Comparison of ENCODE assay signal across 27 mouse cellular contexts in the genomic region with DNA sequence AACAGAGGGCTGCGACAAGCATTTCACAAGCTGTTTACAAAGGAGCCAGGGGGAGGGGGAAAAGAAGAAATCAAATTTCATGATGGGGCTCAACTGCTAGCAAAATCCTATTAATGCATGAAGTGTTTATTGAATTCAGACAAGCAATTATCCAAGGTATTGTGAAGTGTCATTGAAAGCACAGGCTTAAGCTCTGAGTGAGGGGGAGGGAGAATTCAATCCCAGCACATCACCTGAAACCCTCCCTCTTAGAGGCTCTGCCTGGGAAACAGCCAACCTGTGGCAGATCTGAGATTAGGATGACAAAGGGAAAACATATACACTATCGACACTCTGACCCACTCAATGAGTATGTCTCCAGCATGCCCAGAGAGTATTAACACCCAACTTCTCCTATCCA.
A peak's percentile ranks its signal among the peaks of the same experiment; 100 is the strongest.
DNase-seq lines count a peak whose midpoint lies in the region; ATAC-seq and TF ChIP-seq lines count a peak whose summit lies in the region.
"Had no signal": no experiment of that assay in that cellular context is flagged by ENCODE, and none has a peak within 500 bp of the region (broad histone marks: within the 10 kb centered on the region; RNA-seq: fewer than 3 reads in every experiment).

No protein-coding gene starts in this region.

- H3K36me3 ChIP-seq in forebrain, embryonic 14.5 days (ENCODE audit: control insufficient read depth, insufficient read depth, low read length): no peaks in the 10 kb centered on the region
- no peaks in the 10 kb centered on the region for H3K36me3 ChIP-seq in forebrain, embryonic 13.5 days (ENCODE audit: poor library complexity, severe bottlenecking)
- H3K36me3 ChIP-seq in midbrain, embryonic 12.5 days: no peaks in the 10 kb centered on the region
- H3K36me3 ChIP-seq in midbrain, embryonic 10.5 days: no peaks in the 10 kb centered on the region
- no peaks in the 10 kb centered on the region for H3K36me3 ChIP-seq in midbrain, embryonic 14.5 days (ENCODE audit: control insufficient read depth, insufficient read depth, low read length)
- H3K36me3 ChIP-seq: embryonic facial prominence, embryonic 12.5 days; forebrain, embryonic 15.5 days; G1E; heart, embryonic 10.5 days; heart, embryonic 13.5 days; hindbrain, embryonic 15.5 days had no signal

- no peak for TF ChIP-seq POLR2A in cerebellum, adult 2 months (IDR thresholded peaks at IDR 0.05; ENCODE audit: borderline replicate concordance, insufficient read depth, low read length)

- H3K9me3 ChIP-seq in forebrain, embryonic 14.5 days (replicated peaks; ENCODE audit: control insufficient read depth, low read length): no peaks in the 10 kb centered on the region
- no peaks in the 10 kb centered on the region for H3K9me3 ChIP-seq in forebrain, embryonic 13.5 days (replicated peaks)
- no peaks in the 10 kb centered on the region for H3K9me3 ChIP-seq in midbrain, embryonic 12.5 days
- no peaks in the 10 kb centered on the region for H3K9me3 ChIP-seq in midbrain, embryonic 10.5 days (replicated peaks)
- no peaks in the 10 kb centered on the region for H3K9me3 ChIP-seq in midbrain, embryonic 14.5 days (ENCODE audit: control insufficient read depth, low read length)
- H3K9me3 ChIP-seq: embryonic facial prominence, embryonic 12.5 days; forebrain, embryonic 15.5 days; heart, embryonic 10.5 days; heart, embryonic 13.5 days; hindbrain, embryonic 15.5 days had no signal

- H3K4me3 ChIP-seq in forebrain, embryonic 14.5 days (ENCODE audit: low read depth, low read length): no peak overlapping the region
- no peak overlapping the region for H3K4me3 ChIP-seq in forebrain, embryonic 13.5 days
- no peak overlapping the region for H3K4me3 ChIP-seq in midbrain, embryonic 12.5 days
- H3K4me3 ChIP-seq in midbrain, embryonic 10.5 days: no peak overlapping the region
- H3K4me3 ChIP-seq in midbrain, embryonic 14.5 days (replicated peaks; ENCODE audit: low read depth, low read length): no peak overlapping the region
- no peak overlapping the region for H3K4me3 ChIP-seq in cerebellum, adult 2 months (replicated peaks; ENCODE audit: insufficient read depth, low read depth, low read length)
- H3K4me3 ChIP-seq: embryonic facial prominence, embryonic 12.5 days; erythroblast, embryonic 14.5 days; forebrain, embryonic 15.5 days; heart, adult 2 months; heart, embryonic 10.5 days; heart, embryonic 13.5 days; hindbrain, embryonic 15.5 days had no signal

- H3K4me2 ChIP-seq in forebrain, embryonic 14.5 days (ENCODE audit: low read length): no peak overlapping the region
- H3K4me2 ChIP-seq in forebrain, embryonic 13.5 days: no peak overlapping the region
- no peak overlapping the region for H3K4me2 ChIP-seq in midbrain, embryonic 12.5 days (replicated peaks)
- H3K4me2 ChIP-seq in midbrain, embryonic 14.5 days (ENCODE audit: low read length): no peak overlapping the region
- H3K4me2 ChIP-seq: embryonic facial prominence, embryonic 12.5 days; forebrain, embryonic 15.5 days; heart, embryonic 13.5 days; hindbrain, embryonic 15.5 days had no signal

- no peaks in the 10 kb centered on the region for H3K27me3 ChIP-seq in forebrain, embryonic 14.5 days (replicated peaks; ENCODE audit: control insufficient read depth, insufficient read depth, low read length)
- no peaks in the 10 kb centered on the region for H3K27me3 ChIP-seq in forebrain, embryonic 13.5 days
- no peaks in the 10 kb centered on the region for H3K27me3 ChIP-seq in midbrain, embryonic 12.5 days
- no peaks in the 10 kb centered on the region for H3K27me3 ChIP-seq in midbrain, embryonic 10.5 days (ENCODE audit: low read depth, poor library complexity, severe bottlenecking)
- no peaks in the 10 kb centered on the region for H3K27me3 ChIP-seq in midbrain, embryonic 14.5 days (ENCODE audit: control insufficient read depth, insufficient read depth, low read length)
- no peaks in the 10 kb centered on the region for H3K27me3 ChIP-seq in cerebellum, adult 2 months (ENCODE audit: control insufficient read depth, insufficient read depth, low read length)
- H3K27me3 ChIP-seq: CH12.LX; embryonic facial prominence, embryonic 12.5 days; forebrain, embryonic 15.5 days; heart, embryonic 13.5 days; hindbrain, embryonic 15.5 days had no signal

- DNase-seq in forebrain, embryonic 14.5 days (ENCODE audit: low spot score): peak; percentile 5
- DNase-seq in midbrain, embryonic 10.5 days (ENCODE audit: low spot score): no peak
- DNase-seq in midbrain, embryonic 14.5 days: peak; percentile 37
- DNase-seq in cerebellum, adult 2 months: no peak
- DNase-seq: adrenal gland, postnatal 10 days; adrenal gland, postnatal 36 days; B cell, adult 2 months; cerebellum, adult 11 months; cerebellum, adult 8-10 months; cerebellum, postnatal 10 days; gastrocnemius, postnatal 10 days; gastrocnemius, postnatal 36 days; heart, adult 2 months; heart, postnatal 14 days; heart, postnatal 4 days had no signal

- 43% methylated on average over 2 of the region's 2 CpGs for WGBS in forebrain, embryonic 14.5 days
- WGBS in forebrain, embryonic 13.5 days: 53% methylated on average over 2 of the region's 2 CpGs
- 27% methylated on average over 2 of the region's 2 CpGs for WGBS in midbrain, embryonic 12.5 days
- WGBS in midbrain, embryonic 10.5 days: 54% methylated on average over 2 of the region's 2 CpGs
- WGBS in midbrain, embryonic 14.5 days: 27% methylated on average over 2 of the region's 2 CpGs
- WGBS in cerebellum, adult 2 months: 75% methylated on average over 2 of the region's 2 CpGs

- no peak overlapping the region for H3K27ac ChIP-seq in forebrain, embryonic 14.5 days (ENCODE audit: low read depth, low read length)
- no peak overlapping the region for H3K27ac ChIP-seq in forebrain, embryonic 13.5 days
- no peak overlapping the region for H3K27ac ChIP-seq in midbrain, embryonic 12.5 days (replicated peaks)
- no peak overlapping the region for H3K27ac ChIP-seq in midbrain, embryonic 10.5 days (replicated peaks)
- no peak overlapping the region for H3K27ac ChIP-seq in midbrain, embryonic 14.5 days (replicated peaks; ENCODE audit: low read depth, low read length)
- H3K27ac ChIP-seq in cerebellum, adult 2 months (ENCODE audit: insufficient read depth, low read length): no peak overlapping the region
- H3K27ac ChIP-seq: embryonic facial prominence, embryonic 12.5 days; forebrain, embryonic 15.5 days; heart, adult 2 months; heart, embryonic 10.5 days; heart, embryonic 13.5 days; hindbrain, embryonic 15.5 days had no signal

- H3K4me1 ChIP-seq in forebrain, embryonic 14.5 days (ENCODE audit: control insufficient read depth, insufficient read depth, low read length): no peaks in the 10 kb centered on the region
- H3K4me1 ChIP-seq in forebrain, embryonic 13.5 days: no peaks in the 10 kb centered on the region; the same call in 1 of the 2 replicates
- no peaks in the 10 kb centered on the region; the same call in 1 of the 2 replicates for H3K4me1 ChIP-seq in midbrain, embryonic 12.5 days
- peaks cover 14% of the 10 kb centered on the region for H3K4me1 ChIP-seq in midbrain, embryonic 10.5 days
- no peaks in the 10 kb centered on the region for H3K4me1 ChIP-seq in midbrain, embryonic 14.5 days (ENCODE audit: control insufficient read depth, insufficient read depth, low read length)
- no peaks in the 10 kb centered on the region for H3K4me1 ChIP-seq in cerebellum, adult 2 months (ENCODE audit: control insufficient read depth, insufficient read depth, low read length)
- H3K4me1 ChIP-seq: embryonic facial prominence, embryonic 12.5 days; heart, embryonic 10.5 days; heart, embryonic 13.5 days; hindbrain, embryonic 15.5 days had no signal

- H3K9ac ChIP-seq in forebrain, embryonic 14.5 days (ENCODE audit: low read length): no peak overlapping the region
- H3K9ac ChIP-seq in forebrain, embryonic 13.5 days: no peak overlapping the region
- no peak overlapping the region for H3K9ac ChIP-seq in midbrain, embryonic 12.5 days (replicated peaks)
- no peak overlapping the region for H3K9ac ChIP-seq in midbrain, embryonic 14.5 days (replicated peaks; ENCODE audit: low read length)
- H3K9ac ChIP-seq: embryonic facial prominence, embryonic 12.5 days; forebrain, embryonic 15.5 days; heart, embryonic 13.5 days; hindbrain, embryonic 15.5 days had no signal

- no peak for ATAC-seq in forebrain, embryonic 14.5 days
- ATAC-seq in forebrain, embryonic 13.5 days: no peak
- ATAC-seq in midbrain, embryonic 12.5 days (ENCODE audit: low FRiP score, low read depth): 0 out of 2 replicates have a peak, but pooled peaks have one; percentile 56
- no peak; the same call in 1 of the 2 replicates for ATAC-seq in midbrain, embryonic 14.5 days (ENCODE audit: low FRiP score, low TSS enrichment)
- ATAC-seq: forebrain, embryonic 15.5 days; intestine, postnatal 0 days; Patski had no signal

- no peak for TF ChIP-seq CTCF in cerebellum, adult 2 months (IDR thresholded peaks at IDR 0.05; ENCODE audit: borderline replicate concordance, insufficient read depth, low read depth, low read length)

Comparison
In these comparisons a context has a peak if more than half of its experiments do, and no peak if none do; other contexts are left out.
1. DNase-seq: peak in forebrain, embryonic 14.5 days (single experiment) and midbrain, embryonic 14.5 days (single experiment); none in midbrain, embryonic 10.5 days (single experiment) and cerebellum, adult 2 months (0 of 2).